Mouse (Mus musculus) T-cell, adult 2 months (primary cell): Measurements from ENCODE around the gene Upf3b.
"Not testable (repeated sequence)": the region's sequence is repeated elsewhere in the genome, so short reads cannot be mapped to it uniquely, and the experiment has no call there.

Experiments
- DNase-seq: peaks from one replicate; pipeline ENCODE4 v3.0.0; 2022; ENCODE audit warnings: low spot score

Gene Upf3b

GRCm38 (mm10) chrX:37110193-37110880 is at the start of gene Upf3b:
Upf3b (minus strand) TSS chrX:37110322.
- DNase-seq: peak; percentile 95

- DNase-seq: peak; percentile 3
Measured at GRCm38 (mm10) chrX:37157839-37158238, 47.7 kb upstream of the Upf3b start.

- DNase-seq: peak; percentile 39
Measured at GRCm38 (mm10) chrX:37144954-37145353, 34.8 kb upstream of the Upf3b start.

GRCm38 (mm10) chrX:37144498-37144897 is 34.4 kb upstream of the Upf3b start:
- not testable (repeated sequence) for DNase-seq

- DNase-seq: peak; percentile 64
Measured at GRCm38 (mm10) chrX:37141732-37142131, 31.6 kb upstream of the Upf3b start.

- peak; percentile 78 for DNase-seq
Measured at GRCm38 (mm10) chrX:37126671-37127358, 16.7 kb upstream of the Upf3b start, which contains the start of gene Nkap. Nkap (plus strand) TSS chrX:37126795.

- no peak for DNase-seq
Measured at GRCm38 (mm10) chrX:37125511-37125910, 15.4 kb upstream of the Upf3b start.

- no peak for DNase-seq
Measured at GRCm38 (mm10) chrX:37120212-37120611, 10.1 kb upstream of the Upf3b start.

- no peak for DNase-seq
Measured at GRCm38 (mm10) chrX:37119585-37119984, 9.5 kb upstream of the Upf3b start.

- DNase-seq: no peak
Measured at GRCm38 (mm10) chrX:37117085-37117484, 7.0 kb upstream of the Upf3b start.

GRCm38 (mm10) chrX:37110881-37111193 is 715 bp upstream of the Upf3b start:
- no peak for DNase-seq

- no peak for DNase-seq
Measured at GRCm38 (mm10) chrX:37109526-37110192, 463 bp downstream of the Upf3b start.

- DNase-seq: no peak
Measured at GRCm38 (mm10) chrX:37103826-37104225, 6.3 kb downstream of the Upf3b start.

GRCm38 (mm10) chrX:37098681-37099080 is 11.4 kb downstream of the Upf3b start:
- no peak for DNase-seq

GRCm38 (mm10) chrX:37095106-37095768 is 14.9 kb downstream of the Upf3b start:
- no peak for DNase-seq

GRCm38 (mm10) chrX:37091457-37091856 is 18.7 kb downstream of the Upf3b start:
- DNase-seq: no peak

GRCm38 (mm10) chrX:37088778-37089177 is 21.3 kb downstream of the Upf3b start:
- DNase-seq: no peak

- no peak for DNase-seq
Measured at GRCm38 (mm10) chrX:37085665-37086064, 24.5 kb downstream of the Upf3b start.

GRCm38 (mm10) chrX:37084927-37085660 is 25.0 kb downstream of the Upf3b start, which contains the start of gene Rpl39:
Rpl39 (minus strand) TSS chrX:37085402.
- DNase-seq: peak; percentile 89

- peak; percentile 36 for DNase-seq
Measured at GRCm38 (mm10) chrX:37084318-37084926, 25.7 kb downstream of the Upf3b start.

GRCm38 (mm10) chrX:37081194-37081593 is 28.9 kb downstream of the Upf3b start:
- DNase-seq: no peak
